Mouse (Mus musculus) ES-Bruce4 (cell line): ENCODE results near the gene Ltb4r2.

ENCODE experiments used
- CTCF ChIP-seq: IDR thresholded peaks from one replicate; pipeline ENCODE4 v1.8.1; 2011; ENCODE audit warnings: low read depth, low read length
- POLR2A ChIP-seq: IDR thresholded peaks from one replicate; pipeline ENCODE4 v1.8.1; 2011; ENCODE audit warnings: low read length; ENCODE audit not compliant: insufficient read depth

- TF ChIP-seq CTCF (no peak), POLR2A (no peak)
Observed at GRCm38 (mm10) chr14:55734869-55735268, 26.4 kb upstream of the Ltb4r2 start.
